Mouse (Mus musculus) embryonic facial prominence, embryonic 13.5 days (tissue): ENCODE measurements at regions not wholly inside any gene's neighbourhood (a gene's known extent, or its start where the extent isn't known, plus 50 kb on each side); places are given as distances from the start of the nearest gene placed in this dataset.
A peak's percentile ranks its signal among the peaks of the same experiment; 100 is the strongest.

ENCODE experiments used
- ATAC-seq: fragments of 200-750 bp; cut with Nextera tagmentation; 2 replicates; pipeline ENCODE4 v1.8.0; 2017; ENCODE audit warnings: low read depth; ENCODE audit not compliant: insufficient number of reproducible peaks, insufficient read depth, low FRiP score, low TSS enrichment
- H3K27ac ChIP-seq: fragments of 300-500 bp; sonication (generic); 2 replicates; pipeline ENCODE4 v1.5.1; 2015; ENCODE audit warnings: moderate library complexity, mild to moderate bottlenecking, inconsistent platforms
- H3K27me3 ChIP-seq: fragments of 300-500 bp; sonication (generic); 2 replicates; pipeline ENCODE4 v1.6.1; 2015; ENCODE audit warnings: mild to moderate bottlenecking, inconsistent platforms
- H3K36me3 ChIP-seq: fragments of 300-500 bp; sonication (generic); 2 replicates; pipeline ENCODE4 v1.6.1; 2015; ENCODE audit warnings: mild to moderate bottlenecking, inconsistent platforms
- H3K4me1 ChIP-seq: fragments of 300-500 bp; sonication (generic); 2 replicates; pipeline ENCODE4 v1.6.1; 2015; ENCODE audit warnings: inconsistent platforms
- H3K4me2 ChIP-seq: fragments of 300-500 bp; sonication (generic); 2 replicates; pipeline ENCODE4 v1.6.1; 2015; ENCODE audit warnings: moderate library complexity, mild to moderate bottlenecking, inconsistent platforms
- H3K4me3 ChIP-seq: fragments of 300-500 bp; sonication (generic); 2 replicates; pipeline ENCODE4 v1.5.1; 2015; ENCODE audit warnings: mild to moderate bottlenecking, inconsistent platforms
- H3K9ac ChIP-seq: fragments of 300-500 bp; sonication (generic); 2 replicates; pipeline ENCODE4 v1.6.1; 2015; ENCODE audit warnings: mild to moderate bottlenecking, inconsistent platforms
- H3K9me3 ChIP-seq: fragments of 300-500 bp; sonication (generic); 2 replicates; pipeline ENCODE4 v1.6.1; 2016; ENCODE audit warnings: inconsistent platforms
- WGBS: fragments of 180-500 bp; shearing (Covaris S2); methylation state at CpG from one replicate; pipeline ENCODE4 v1.1.7; 2015; ENCODE audit warnings: mixed read lengths; 5-methylcytosine and 5-hydroxymethylcytosine counted together

DNA sequence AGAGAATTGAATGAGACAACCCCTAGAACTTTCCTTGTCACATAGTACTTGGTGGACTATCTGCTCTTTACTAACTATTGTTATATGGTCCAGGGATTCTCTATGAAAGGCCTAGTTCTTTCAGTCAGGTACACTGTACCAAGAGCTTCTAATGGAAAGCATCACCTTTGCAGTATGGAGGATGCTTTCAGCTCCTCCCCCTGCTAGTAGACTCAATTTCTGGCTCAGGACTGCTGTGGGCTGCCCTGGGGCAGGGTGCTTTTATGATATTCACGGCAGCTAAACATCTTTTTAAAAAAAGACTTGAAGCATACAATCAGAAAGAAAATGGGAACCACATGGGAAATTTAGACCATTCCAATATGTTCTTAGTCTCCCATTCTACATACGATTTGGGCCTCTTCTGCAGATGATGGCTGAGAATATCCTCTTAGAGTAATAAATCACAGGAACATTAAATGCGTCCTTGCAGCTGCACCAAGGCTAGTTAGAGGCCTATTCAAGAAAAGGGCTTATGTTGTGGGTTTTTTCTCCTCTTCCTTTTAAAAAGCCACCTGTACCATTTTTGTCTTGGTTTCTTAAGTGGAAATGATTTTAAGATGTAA is 61.7 kb upstream of the 6030498E09Rik start:
- ATAC-seq = no peak
- H3K9ac ChIP-seq = no peak overlapping the region
- H3K4me1 ChIP-seq = no peaks in the 10 kb centered on the region
- no peak overlapping the region for H3K4me2 ChIP-seq
- H3K27ac ChIP-seq = no peak overlapping the region
- 43% methylated on average over 3 of the region's 3 CpGs for WGBS
- no peaks in the 10 kb centered on the region for H3K36me3 ChIP-seq
- H3K27me3 ChIP-seq = no peaks in the 10 kb centered on the region
- H3K9me3 ChIP-seq = no peaks in the 10 kb centered on the region
- H3K4me3 ChIP-seq = no peak overlapping the region

DNA sequence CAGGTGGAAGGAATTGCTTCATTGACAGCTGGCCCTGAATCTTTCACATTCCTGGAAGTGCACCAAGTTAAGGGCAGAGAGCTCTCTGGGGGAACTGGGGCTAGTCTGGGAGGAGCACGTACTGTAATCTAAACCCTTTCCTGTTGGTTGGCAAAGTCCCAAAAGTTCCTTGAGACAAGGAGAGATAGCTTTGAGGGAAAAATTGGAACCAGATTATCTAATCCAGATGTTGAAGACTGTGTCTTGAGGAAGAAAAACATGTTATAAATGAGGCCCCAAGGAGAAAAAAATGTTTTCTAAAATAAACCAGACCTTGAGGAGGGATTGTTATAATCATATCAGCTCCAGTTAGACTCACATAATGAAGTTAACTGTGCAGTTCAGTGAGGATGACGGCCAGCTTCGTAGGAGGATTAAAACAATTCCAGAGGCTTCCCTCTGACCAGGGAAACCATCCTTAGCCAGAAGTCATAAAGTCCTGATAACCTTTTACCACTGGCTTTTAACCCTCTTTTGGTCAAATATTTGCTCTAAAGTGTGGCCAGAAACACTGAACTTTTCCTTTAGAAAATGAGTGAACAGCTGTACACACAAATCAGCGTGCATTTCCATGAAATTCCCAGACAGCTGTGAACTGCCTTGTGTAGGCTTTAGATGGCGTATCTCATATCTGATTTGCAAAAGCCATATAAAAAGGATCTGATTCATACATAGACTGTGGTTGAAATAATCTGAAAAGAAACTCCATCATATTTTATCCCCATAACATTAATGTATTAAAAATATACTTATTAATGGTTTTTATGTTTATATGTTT is 60.8 kb upstream of the 6030498E09Rik start:
- WGBS = 35% methylated on average over 5 of the region's 5 CpGs
- no peak overlapping the region for H3K9ac ChIP-seq
- peak; percentile 74 for ATAC-seq
- no peaks in the 10 kb centered on the region for H3K36me3 ChIP-seq
- H3K4me3 ChIP-seq = no peak overlapping the region
- H3K9me3 ChIP-seq = no peaks in the 10 kb centered on the region
- no peaks in the 10 kb centered on the region for H3K4me1 ChIP-seq
- peak overlapping the region; percentile 9; the same call in 1 of the 2 replicates for H3K27ac ChIP-seq
- no peak overlapping the region for H3K4me2 ChIP-seq
- H3K27me3 ChIP-seq = no peaks in the 10 kb centered on the region
